Mouse (Mus musculus): Measurements from ENCODE around the gene Khdc3.
"Not testable (repeated sequence)": the region's sequence is repeated elsewhere in the genome, so short reads cannot be mapped to it uniquely, and the experiment has no call there.

Khdc3 gene

DNA sequence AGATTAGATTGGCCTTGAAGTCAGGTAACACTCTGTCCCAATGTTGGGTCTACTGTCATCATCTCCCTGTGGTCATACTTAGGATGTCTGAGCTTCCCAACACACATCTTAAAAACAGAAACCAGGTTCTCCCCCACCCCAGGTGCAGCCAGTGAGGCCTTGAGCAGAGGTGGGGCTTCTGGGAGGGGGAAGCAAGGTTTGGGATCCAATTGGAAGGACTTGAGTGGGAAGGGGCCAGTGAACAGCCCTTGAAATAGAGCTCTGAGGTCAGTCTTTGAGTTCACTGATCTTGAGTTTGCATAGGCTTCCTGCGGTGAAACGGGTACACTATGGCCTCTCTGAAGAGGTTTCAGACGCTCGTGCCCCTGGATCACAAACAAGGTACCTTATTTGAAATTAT, 545 bp downstream of the Khdc3 start, which contains the start of gene Gm20509:
Gm20509 (plus strand) TSS at position 290 of the 400 bp plus-strand sequence.
- DNase-seq (ENCODE audit: low spot score) = no peak

DNA sequence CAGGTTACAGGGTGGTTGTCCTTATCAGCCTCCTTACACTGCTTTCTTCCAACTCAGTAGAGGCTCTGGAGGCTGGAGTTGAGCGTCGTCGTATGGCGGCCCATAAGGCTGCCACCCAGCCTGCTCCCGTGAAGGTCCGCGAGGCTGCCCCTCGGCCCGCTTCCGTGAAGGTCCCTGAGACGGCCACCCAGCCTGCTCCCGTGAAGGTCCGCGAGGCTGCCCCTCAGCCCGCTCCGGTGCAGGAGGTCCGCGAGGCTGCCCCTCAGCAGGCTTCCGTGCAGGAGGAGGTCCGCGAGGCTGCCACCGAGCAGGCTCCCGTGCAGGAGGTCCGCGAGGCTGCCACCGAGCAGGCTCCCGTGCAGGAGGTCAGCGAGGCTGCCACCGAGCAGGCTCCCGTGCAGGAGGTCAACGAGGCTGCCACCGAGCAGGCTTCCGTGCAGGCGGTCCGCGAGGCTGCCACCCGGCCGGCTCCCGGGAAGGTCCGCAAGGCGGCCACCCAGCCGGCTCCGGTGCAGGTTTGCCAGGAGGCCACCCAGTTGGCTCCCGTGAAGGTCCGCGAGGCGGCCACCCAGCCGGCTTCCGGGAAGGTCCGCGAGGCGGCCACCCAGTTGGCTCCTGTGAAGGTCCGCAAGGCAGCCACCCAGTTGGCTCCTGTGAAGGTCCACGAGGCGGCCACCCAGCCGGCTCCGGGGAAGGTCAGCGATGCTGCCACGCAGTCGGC, 1.7 kb downstream of the Khdc3 start:
- peak; percentile 52 for DNase-seq (ENCODE audit: low spot score)

GRCm38 (mm10) chr9:73103880-73104198, 2.2 kb downstream of the Khdc3 start:
- DNase-seq (ENCODE audit: low spot score) = peak; percentile 19

GRCm38 (mm10) chr9:73105141-73105540, 3.5 kb downstream of the Khdc3 start:
- no peak for DNase-seq (ENCODE audit: low spot score)

GRCm38 (mm10) chr9:73105771-73106170, 4.1 kb downstream of the Khdc3 start:
- DNase-seq (ENCODE audit: low spot score) = no peak

DNA sequence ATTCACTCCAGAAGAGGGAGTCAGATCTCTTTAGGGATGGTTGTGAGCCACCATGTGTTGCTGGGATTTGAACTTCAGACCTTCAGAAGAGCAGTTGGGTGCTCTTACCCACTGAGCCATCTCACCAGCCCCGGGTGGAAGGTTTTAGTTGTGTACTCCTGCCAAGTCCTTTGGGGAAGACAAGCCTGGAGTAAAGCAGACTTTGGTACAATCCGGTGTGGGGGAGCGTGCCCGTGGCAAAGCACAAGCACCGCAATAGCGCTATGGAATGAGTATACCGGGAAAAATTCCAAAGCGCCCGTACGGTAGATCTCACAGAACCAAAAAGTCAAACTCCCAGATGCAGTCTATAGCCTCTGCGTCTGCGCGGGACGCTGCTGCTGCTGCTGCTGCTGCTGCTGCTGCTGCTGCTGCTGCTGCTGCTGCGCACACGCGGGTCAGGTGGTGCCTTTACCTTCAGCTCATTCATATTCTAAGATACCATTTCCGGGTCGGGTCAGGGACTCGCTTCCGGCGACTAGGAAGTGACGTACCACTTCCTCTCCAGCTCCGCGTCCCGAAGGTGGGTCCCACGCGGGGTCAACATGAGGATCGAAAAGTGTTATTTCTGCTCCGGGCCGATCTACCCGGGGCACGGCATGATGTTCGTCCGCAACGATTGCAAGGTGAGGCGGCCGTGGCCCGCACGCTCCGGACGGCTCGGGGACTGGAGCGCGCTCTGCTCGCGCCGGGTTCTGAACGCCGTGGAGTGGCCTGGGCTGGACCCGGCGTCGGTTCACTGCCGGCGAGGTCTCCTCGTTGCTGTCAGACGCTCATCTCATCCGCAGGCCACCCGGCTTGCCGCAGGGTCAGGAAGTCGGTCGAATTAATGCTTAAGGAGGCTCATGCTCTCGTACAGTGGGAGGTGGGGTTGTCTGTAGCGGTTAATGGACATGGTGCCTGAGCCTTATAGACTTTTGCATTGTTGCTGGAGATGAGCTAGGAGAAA, 11.6 kb downstream of the Khdc3 start, which contains the start of gene Rsl24d1:
Rsl24d1 (plus strand) TSS at position 508 of the 988 bp plus-strand sequence.
- peak; percentile 94 for DNase-seq (ENCODE audit: low spot score)

GRCm38 (mm10) chr9:73116704-73117103, 15.1 kb downstream of the Khdc3 start:
- DNase-seq (ENCODE audit: low spot score) = not testable (repeated sequence)

GRCm38 (mm10) chr9:73118012-73118411, 16.4 kb downstream of the Khdc3 start:
- no peak for DNase-seq (ENCODE audit: low spot score)

GRCm38 (mm10) chr9:73121735-73122134, 20.1 kb downstream of the Khdc3 start:
- DNase-seq (ENCODE audit: low spot score) = peak; percentile 32

DNA sequence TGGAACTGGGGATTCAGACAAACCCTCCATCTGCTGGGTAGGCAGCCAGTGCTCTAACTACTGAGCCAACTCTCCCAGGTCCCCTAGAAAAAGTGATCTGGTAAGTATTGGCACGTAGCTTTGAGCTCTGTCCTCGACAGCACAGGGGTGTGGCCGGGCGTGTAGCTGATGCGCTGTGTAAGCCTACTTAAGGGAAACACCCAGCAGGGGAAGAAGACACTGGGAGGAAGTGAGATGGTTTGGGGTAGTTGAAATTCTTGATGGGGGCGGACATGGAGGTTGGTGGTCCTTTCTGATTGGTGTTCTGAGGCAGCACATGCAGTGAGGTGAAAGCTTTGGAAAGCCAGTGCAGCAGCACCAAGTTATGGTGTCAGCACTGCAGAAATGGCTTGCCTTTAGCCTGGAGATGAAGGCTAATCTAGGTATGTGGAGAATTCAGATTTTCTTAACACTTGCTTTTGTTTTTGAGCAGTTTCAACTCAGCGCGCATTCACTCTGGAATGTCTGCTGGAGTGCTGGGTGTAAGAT, 23.5 kb downstream of the Khdc3 start:
- no peak for DNase-seq (ENCODE audit: low spot score)

DNA sequence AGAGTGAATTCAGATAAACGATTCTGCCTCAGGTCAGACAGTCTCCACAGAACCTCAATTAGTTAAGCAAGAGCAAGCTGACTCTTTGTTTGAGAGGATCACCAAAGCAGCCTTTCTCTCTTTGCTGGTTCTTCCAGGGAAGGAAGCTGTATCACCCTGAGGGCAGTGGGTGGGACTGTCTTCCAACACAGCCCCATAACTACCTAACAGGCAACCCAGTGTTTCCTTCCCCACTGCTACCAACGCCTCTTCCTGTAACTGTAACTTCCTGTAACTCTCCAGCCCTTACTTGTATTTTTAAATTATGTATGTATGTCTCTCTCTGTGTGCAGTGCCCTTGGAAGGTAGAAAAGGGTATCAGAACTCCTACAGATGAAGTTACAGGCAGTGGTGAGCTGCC, 25.8 kb downstream of the Khdc3 start:
- DNase-seq (ENCODE audit: low spot score) = no peak

DNA sequence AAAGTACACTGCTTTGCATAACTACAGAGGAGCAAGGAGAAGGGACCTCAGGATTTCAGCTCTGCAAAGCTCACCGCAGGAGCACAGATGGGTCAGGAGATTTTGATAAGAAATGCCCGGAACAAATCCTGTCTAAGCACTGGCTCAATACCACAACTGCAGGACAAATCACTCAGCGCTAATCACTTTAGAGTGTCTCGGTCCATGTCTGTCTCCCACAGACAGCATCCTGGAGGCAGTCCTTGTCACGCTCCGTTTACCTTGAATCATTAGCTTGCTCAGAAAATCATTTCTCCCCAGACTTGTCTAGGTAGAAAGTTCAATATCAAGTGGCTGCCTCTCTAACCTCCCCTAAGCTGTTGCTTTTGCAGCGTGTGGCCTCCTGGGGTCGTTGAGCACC, 28.2 kb downstream of the Khdc3 start:
- no peak for DNase-seq (ENCODE audit: low spot score)

DNA sequence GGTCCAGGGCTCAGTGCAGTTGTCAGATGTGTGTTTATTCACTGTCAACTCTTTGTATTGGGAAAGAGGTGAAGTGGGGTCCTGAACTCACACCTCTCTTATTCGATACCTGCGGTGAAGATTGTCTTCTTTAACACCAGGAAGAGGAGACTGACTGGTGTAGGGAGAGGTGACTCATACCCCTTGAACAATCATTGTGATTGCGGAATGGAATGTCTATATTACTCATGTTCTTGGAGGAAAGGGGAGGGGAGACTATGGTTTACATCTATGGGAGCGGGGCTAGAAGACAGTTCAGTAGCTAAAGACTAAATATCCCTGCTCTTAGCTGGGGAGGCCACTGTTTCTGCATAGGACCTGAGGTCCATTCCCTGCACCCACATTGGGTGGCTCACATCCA, 28.9 kb downstream of the Khdc3 start:
- DNase-seq (ENCODE audit: low spot score) = no peak

DNA sequence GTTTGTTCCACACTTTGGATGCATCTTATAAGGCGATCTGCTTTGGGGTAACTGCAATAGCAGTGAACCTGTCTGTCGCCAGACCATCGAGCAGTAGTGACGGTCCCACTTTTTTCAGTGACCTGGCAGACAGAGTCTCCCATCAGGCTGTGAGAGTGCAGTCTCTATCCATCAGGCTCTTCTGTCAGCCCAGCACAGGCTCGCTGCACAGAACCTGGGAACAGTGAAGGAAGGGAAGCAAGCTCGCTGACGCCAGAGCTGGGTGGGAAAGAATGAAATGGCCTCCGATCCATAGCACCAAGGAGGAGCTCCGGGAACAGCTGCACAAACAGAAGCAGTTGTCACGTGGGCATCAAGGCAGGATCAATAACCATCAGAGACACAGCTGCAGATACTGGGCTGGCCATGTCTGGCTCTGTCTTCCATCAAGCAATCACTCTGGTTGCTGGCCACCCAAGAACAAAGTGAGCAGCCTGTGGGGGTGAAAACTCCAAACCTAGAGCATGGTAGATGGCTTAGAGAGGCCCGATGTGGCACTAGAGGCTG, 35.8 kb downstream of the Khdc3 start:
- peak; percentile 34 for DNase-seq (ENCODE audit: low spot score)

All from embryo, embryonic 10.5 days (tissue).